Mouse (Mus musculus): ENCODE measurements around the gene Ubald2. TPM values are rescaled to one million over a fixed set of nuclear protein-coding genes. Genes with fewer than 3 reads are reported as not detected.

Ubald2 gene
- polyA plus RNA-seq, 1 experiment from 2014 or later = 60.6 TPM

- no peaks in the 10 kb centered on the region for H3K27me3 ChIP-seq (ENCODE audit: control insufficient read depth, insufficient read depth, low read length)
- H3K9me3 ChIP-seq (replicated peaks; ENCODE audit: control insufficient read depth, low read length) = no peaks in the 10 kb centered on the region
- peak overlapping the region; percentile 17; the same call in 1 of the 2 replicates for H3K9ac ChIP-seq (ENCODE audit: low read depth, low read length)
- H3K27ac ChIP-seq (ENCODE audit: low read depth, low read length) = no peak overlapping the region
- WGBS (ENCODE audit: insufficient replicate concordance) = 35% methylated on average over 13 of the region's 13 CpGs
- ATAC-seq (replicated peaks; ENCODE audit: insufficient number of reproducible peaks, low FRiP score, low TSS enrichment) = no peak
- H3K4me3 ChIP-seq (ENCODE audit: low read depth, low read length) = no peak overlapping the region
- peak overlapping the region; percentile 3; the same call in 1 of the 2 replicates for H3K4me2 ChIP-seq
- no peaks in the 10 kb centered on the region for H3K36me3 ChIP-seq (ENCODE audit: control insufficient read depth, insufficient read depth, low read length)
- H3K4me1 ChIP-seq (ENCODE audit: control insufficient read depth, insufficient read depth, low read length) = peaks cover 20% of the 10 kb centered on the region
These were observed 4.7 kb upstream of the Ubald2 start for GRCm38 (mm10) chr11:116428872-116429859.

DNA sequence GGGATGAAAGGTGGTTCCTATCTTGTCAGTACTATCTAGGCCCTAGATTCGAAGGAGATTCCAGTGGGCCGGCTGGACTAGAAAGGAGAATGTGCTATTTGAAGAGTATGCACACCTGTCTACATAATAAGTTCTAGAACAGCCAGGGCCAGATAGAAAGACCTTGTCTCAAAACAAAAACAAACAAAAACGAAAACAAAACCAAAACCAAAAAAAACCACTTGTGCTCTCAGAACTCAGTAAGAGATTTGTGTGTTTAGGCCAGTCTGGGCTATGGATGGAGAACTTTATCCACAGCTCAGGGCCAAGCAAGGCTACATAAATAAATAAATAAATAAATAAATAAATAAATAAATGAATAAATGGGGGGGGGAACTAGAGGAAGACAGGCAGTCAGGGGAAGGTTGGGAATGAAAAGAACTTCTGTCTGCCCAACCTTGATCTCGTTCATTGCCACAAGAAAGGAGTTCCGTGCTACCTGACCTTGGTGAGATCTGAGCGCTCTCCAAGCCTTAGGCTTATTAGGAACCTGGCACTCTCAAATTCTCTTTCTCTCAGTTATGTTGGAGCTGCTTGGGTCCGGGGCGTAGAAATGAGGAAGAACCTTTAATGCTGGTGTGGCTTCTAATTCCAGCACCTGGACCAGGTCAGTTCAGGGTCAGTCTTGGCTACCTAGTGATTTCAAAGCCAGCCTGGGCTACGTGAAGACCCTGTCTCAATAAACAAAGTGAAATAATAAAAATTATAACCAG, 3.9 kb upstream of the Ubald2 start:
- ATAC-seq (replicated peaks; ENCODE audit: insufficient number of reproducible peaks, low FRiP score, low TSS enrichment) = no peak
- Histone ChIP-seq H3K4me3 (ENCODE audit: low read depth, low read length) (no peak overlapping the region), H3K36me3 (ENCODE audit: control insufficient read depth, insufficient read depth, low read length) (no peaks in the 10 kb centered on the region), H3K9me3 (replicated peaks; ENCODE audit: control insufficient read depth, low read length) (no peaks in the 10 kb centered on the region), H3K9ac (ENCODE audit: low read depth, low read length) (peak overlapping the region; percentile 17; the same call in 1 of the 2 replicates), H3K27ac (ENCODE audit: low read depth, low read length) (no peak overlapping the region), H3K27me3 (ENCODE audit: control insufficient read depth, insufficient read depth, low read length) (no peaks in the 10 kb centered on the region), H3K4me1 (ENCODE audit: control insufficient read depth, insufficient read depth, low read length) (peaks cover 20% of the 10 kb centered on the region), H3K4me2 (peak overlapping the region; percentile 46; the same call in 1 of the 2 replicates)
- WGBS (ENCODE audit: insufficient replicate concordance) = 78% methylated on average over 9 of the region's 9 CpGs

GRCm38 (mm10) chr11:116430723-116431427, 3.0 kb upstream of the Ubald2 start:
- peaks cover 28% of the 10 kb centered on the region for H3K4me1 ChIP-seq (ENCODE audit: control insufficient read depth, insufficient read depth, low read length)
- no peak for ATAC-seq (replicated peaks; ENCODE audit: insufficient number of reproducible peaks, low FRiP score, low TSS enrichment)
- WGBS (ENCODE audit: insufficient replicate concordance) = 25% methylated on average over 22 of the region's 22 CpGs
- no peak overlapping the region for H3K9ac ChIP-seq (ENCODE audit: low read depth, low read length)
- H3K27me3 ChIP-seq (ENCODE audit: control insufficient read depth, insufficient read depth, low read length) = no peaks in the 10 kb centered on the region
- H3K36me3 ChIP-seq (ENCODE audit: control insufficient read depth, insufficient read depth, low read length) = no peaks in the 10 kb centered on the region
- no peaks in the 10 kb centered on the region for H3K9me3 ChIP-seq (replicated peaks; ENCODE audit: control insufficient read depth, low read length)
- peak overlapping the region; percentile 19; the same call in 1 of the 2 replicates for H3K27ac ChIP-seq (ENCODE audit: low read depth, low read length)
- no peak overlapping the region for H3K4me3 ChIP-seq (ENCODE audit: low read depth, low read length)
- peak overlapping the region; percentile 46 for H3K4me2 ChIP-seq

DNA sequence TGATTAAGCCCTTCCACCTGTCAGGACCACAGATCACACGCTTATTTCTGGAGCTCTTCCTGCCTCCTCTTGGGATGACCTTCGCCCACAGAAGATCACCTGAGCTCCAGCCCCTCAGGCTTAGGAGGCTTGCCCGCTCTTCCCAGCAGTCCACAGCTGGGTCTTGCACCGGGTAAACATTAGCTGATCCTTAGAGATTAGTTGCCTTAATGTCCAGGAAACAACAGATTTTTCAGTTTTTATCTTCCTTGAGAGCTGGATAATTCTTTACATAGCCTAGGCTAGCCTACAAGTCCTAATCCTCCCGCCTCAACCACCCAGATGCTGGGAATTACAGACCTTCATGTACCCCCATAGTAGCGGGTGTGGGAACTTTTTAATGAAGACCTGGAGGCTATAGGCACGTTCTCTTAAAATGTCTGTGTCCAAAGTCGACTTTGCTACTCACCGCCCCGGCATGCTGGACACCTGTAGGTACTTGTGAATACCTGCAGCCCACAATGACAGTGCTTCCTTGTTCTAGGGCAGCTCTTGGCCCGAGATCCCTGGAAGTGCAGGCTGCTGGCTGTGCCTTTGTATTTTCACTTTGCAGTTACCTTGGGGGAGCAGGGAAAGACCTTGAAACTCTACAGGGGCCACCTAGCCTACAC, 2.3 kb upstream of the Ubald2 start:
- no peaks in the 10 kb centered on the region for H3K36me3 ChIP-seq (ENCODE audit: control insufficient read depth, insufficient read depth, low read length)
- peaks cover 35% of the 10 kb centered on the region for H3K4me1 ChIP-seq (ENCODE audit: control insufficient read depth, insufficient read depth, low read length)
- no peak overlapping the region for H3K9ac ChIP-seq (ENCODE audit: low read depth, low read length)
- no peak for ATAC-seq (replicated peaks; ENCODE audit: insufficient number of reproducible peaks, low FRiP score, low TSS enrichment)
- peak overlapping the region; percentile 46 for H3K4me2 ChIP-seq
- no peak overlapping the region for H3K27ac ChIP-seq (ENCODE audit: low read depth, low read length)
- 48% methylated on average over 11 of the region's 11 CpGs for WGBS (ENCODE audit: insufficient replicate concordance)
- H3K4me3 ChIP-seq (ENCODE audit: low read depth, low read length) = no peak overlapping the region
- H3K27me3 ChIP-seq (ENCODE audit: control insufficient read depth, insufficient read depth, low read length) = no peaks in the 10 kb centered on the region
- no peaks in the 10 kb centered on the region for H3K9me3 ChIP-seq (replicated peaks; ENCODE audit: control insufficient read depth, low read length)

DNA sequence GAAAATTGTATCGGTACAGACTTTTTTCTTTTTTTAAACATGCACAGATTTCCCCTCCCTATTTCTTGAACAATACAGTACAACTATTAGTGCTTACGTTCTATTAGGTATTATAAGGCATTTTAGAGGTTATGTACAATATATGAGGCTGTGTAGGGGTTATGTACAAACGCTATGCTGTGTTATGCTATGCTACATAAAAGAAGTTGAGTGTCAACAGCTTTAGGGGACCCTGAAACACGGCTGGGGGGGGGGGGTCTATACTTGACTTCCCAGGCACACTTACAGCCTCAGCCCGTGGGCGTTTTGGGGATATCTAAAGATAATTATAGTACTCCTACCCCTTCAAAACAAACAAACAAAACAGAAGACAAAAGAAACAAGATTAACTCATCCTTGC, 1.8 kb upstream of the Ubald2 start:
- no peak overlapping the region for H3K4me2 ChIP-seq
- WGBS (ENCODE audit: insufficient replicate concordance) = 50% methylated on average over 6 of the region's 6 CpGs
- H3K27ac ChIP-seq (ENCODE audit: low read depth, low read length) = no peak overlapping the region
- H3K4me3 ChIP-seq (ENCODE audit: low read depth, low read length) = no peak overlapping the region
- no peak for ATAC-seq (replicated peaks; ENCODE audit: insufficient number of reproducible peaks, low FRiP score, low TSS enrichment)
- H3K36me3 ChIP-seq (ENCODE audit: control insufficient read depth, insufficient read depth, low read length) = no peaks in the 10 kb centered on the region
- H3K4me1 ChIP-seq (ENCODE audit: control insufficient read depth, insufficient read depth, low read length) = peaks cover 41% of the 10 kb centered on the region
- no peaks in the 10 kb centered on the region for H3K27me3 ChIP-seq (ENCODE audit: control insufficient read depth, insufficient read depth, low read length)
- H3K9me3 ChIP-seq (replicated peaks; ENCODE audit: control insufficient read depth, low read length) = no peaks in the 10 kb centered on the region
- no peak overlapping the region for H3K9ac ChIP-seq (ENCODE audit: low read depth, low read length)

GRCm38 (mm10) chr11:116432593-116433355, 1.1 kb upstream of the Ubald2 start:
- Histone ChIP-seq H3K27ac (ENCODE audit: low read depth, low read length) (no peak overlapping the region), H3K4me2 (peak overlapping the region; percentile 83), H3K9me3 (replicated peaks; ENCODE audit: control insufficient read depth, low read length) (no peaks in the 10 kb centered on the region), H3K9ac (ENCODE audit: low read depth, low read length) (peak overlapping the region; percentile 24; the same call in 1 of the 2 replicates), H3K36me3 (ENCODE audit: control insufficient read depth, insufficient read depth, low read length) (0 out of 2 replicates have a peak, but pooled peaks cover 3% of the 10 kb centered on the region), H3K27me3 (ENCODE audit: control insufficient read depth, insufficient read depth, low read length) (no peaks in the 10 kb centered on the region), H3K4me3 (ENCODE audit: low read depth, low read length) (no peak overlapping the region), H3K4me1 (ENCODE audit: control insufficient read depth, insufficient read depth, low read length) (peaks cover 46% of the 10 kb centered on the region)
- ATAC-seq (replicated peaks; ENCODE audit: insufficient number of reproducible peaks, low FRiP score, low TSS enrichment) = no peak
- WGBS (ENCODE audit: insufficient replicate concordance) = 67% methylated on average over 8 of the region's 8 CpGs

DNA sequence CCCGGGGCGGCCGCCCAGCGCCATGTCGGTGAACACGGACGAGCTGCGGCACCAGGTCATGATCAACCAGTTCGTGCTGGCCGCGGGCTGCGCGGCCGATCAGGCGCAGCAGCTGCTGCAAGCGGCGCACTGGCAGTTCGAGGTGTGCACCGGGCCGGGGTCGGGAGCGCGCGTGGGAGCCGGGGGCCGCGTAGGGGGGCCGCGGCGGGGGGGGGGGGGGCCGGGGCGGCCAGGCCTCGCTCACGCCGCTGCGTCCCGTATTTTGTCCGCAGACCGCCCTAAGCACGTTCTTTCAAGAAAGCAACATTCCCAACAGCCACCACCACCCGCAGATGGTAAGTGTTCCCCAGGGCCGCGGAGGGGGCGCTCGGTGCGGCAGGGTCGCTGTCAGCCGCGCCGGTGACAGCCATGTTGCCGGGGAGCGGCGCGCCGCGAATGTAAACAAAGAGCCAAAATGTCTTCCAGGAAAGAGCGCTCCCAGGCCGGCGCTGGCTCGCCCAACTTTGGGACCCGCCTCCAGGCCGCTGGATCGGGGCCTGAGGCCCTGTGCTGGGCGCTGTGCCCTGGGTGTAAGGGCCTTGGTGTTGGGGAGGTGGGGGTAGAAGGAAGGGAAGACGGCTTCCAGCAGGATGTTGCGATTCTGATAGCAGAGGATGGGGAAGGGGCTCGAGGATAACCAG, 533 bp downstream of the Ubald2 start:
- H3K4me1 ChIP-seq (ENCODE audit: control insufficient read depth, insufficient read depth, low read length) = peaks cover 40% of the 10 kb centered on the region
- peak overlapping the region; percentile 83 for H3K4me2 ChIP-seq
- ATAC-seq (replicated peaks; ENCODE audit: insufficient number of reproducible peaks, low FRiP score, low TSS enrichment) = no peak
- peaks cover 5% of the 10 kb centered on the region; the same call in 1 of the 2 replicates for H3K36me3 ChIP-seq (ENCODE audit: control insufficient read depth, insufficient read depth, low read length)
- WGBS (ENCODE audit: insufficient replicate concordance) = 1% methylated on average over 42 of the region's 67 CpGs
- no peaks in the 10 kb centered on the region for H3K27me3 ChIP-seq (ENCODE audit: control insufficient read depth, insufficient read depth, low read length)
- peak overlapping the region; percentile 96 for H3K9ac ChIP-seq (ENCODE audit: low read depth, low read length)
- H3K9me3 ChIP-seq (replicated peaks; ENCODE audit: control insufficient read depth, low read length) = no peaks in the 10 kb centered on the region
- H3K27ac ChIP-seq (ENCODE audit: low read depth, low read length) = peak overlapping the region; percentile 92
- peak overlapping the region; percentile 90 for H3K4me3 ChIP-seq (ENCODE audit: low read depth, low read length)

Data from heart, embryonic 11.5 days (tissue).